Mouse (Mus musculus): ENCODE data around the gene Riox2.
"Not testable (repeated sequence)": the region's sequence is repeated elsewhere in the genome, so short reads cannot be mapped to it uniquely, and the experiment has no call there.

Gene Riox2

DNA sequence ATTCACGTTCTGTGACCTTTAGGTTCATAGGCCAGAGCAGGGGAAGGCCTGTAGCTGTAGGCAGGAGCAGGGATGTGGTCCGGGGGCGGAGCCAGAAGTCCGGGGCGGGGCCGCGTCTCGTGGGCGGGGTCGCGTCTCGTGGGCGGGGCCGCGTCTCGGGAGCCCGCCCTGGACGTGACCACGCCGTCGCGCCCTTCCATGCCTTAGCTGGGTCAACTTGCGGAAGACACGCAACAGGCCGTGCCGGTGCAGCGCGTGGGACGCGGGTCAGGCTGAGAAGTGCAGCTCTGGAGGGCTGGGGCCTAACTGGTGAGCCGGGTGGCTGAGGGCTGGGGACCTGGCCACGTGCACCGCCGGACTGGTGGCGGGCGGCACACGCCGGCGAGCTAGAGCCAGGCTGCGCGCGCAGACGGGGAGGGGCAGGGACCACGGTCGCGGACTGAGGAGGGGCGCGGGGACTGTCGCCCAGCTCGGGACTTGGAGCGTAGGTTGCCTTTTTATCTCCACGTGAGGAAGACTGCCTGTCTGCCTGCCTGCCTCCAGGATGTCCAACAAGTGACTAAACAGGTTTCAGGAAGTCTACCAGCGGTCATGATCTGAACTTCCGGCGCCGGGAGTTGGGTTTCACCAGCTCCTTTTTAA lies at the start of gene Riox2:
Riox2 (plus strand) TSS at position 139 of the 642 bp plus-strand sequence.
- CTCF ChIA-PET = interaction anchor here in 3 of 4 experiments (0.5 to 1.6 kb wide), 4 partner anchors 129 to 827 kb away, joined by 3 to 11 read pairs (median 7); partner anchors contain the start of gene Crybg3 (in 1 of the 3)

DNA sequence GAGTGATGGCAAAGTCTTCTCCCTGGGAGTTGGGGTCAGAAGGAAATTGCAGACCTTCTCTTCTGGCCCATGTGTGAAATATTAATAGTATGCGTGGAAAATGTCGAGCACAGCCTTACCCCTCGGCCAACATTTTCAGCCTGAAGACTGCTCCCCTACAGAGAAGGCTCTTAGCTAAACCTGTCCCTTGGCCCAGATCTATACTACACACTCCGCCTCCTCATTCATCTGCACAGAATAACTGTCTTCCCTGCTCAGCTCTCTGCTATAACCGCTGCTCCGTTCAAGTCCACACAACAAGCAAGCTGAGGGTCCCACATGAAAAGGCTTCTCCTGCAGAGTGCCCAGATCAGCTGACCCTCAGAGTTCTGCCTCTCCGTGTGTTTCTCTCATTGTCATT lies 43.6 kb upstream of the Riox2 start:
- ChIA-PET CTCF (no interaction called here), POLR2A (no interaction called here)

More for the DNA sequence above, at the start of gene Riox2:
- POLR2A ChIA-PET = interaction anchor here in 3 of 4 experiments (0.6 to 1.7 kb wide), 12 partner anchors 11 to 167 kb away, joined by 3 to 12 read pairs (median 4); partner anchors contain the start of gene Arl6 (in 2 of the 3)

DNA sequence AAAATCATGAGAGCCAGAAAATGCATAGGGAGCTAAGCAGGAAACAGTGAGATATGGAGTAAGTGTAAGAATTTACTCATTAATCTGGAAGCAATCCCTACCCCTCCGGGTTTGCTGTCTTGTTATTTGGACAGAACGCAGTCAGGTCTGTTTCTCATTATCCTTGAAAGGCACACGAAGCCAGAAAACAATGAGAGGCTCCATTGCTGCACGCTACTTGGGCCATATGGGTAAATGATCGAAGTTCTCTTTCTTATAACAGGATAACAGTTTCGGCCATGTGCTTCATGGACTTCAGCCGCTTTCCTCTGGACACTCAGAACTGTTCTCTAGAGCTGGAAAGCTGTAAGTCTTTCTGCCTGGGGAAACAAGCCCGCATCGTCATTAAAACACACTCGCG lies 38.4 kb upstream of the Riox2 start:
- ChIA-PET CTCF (no interaction called here), POLR2A (no interaction called here)

DNA sequence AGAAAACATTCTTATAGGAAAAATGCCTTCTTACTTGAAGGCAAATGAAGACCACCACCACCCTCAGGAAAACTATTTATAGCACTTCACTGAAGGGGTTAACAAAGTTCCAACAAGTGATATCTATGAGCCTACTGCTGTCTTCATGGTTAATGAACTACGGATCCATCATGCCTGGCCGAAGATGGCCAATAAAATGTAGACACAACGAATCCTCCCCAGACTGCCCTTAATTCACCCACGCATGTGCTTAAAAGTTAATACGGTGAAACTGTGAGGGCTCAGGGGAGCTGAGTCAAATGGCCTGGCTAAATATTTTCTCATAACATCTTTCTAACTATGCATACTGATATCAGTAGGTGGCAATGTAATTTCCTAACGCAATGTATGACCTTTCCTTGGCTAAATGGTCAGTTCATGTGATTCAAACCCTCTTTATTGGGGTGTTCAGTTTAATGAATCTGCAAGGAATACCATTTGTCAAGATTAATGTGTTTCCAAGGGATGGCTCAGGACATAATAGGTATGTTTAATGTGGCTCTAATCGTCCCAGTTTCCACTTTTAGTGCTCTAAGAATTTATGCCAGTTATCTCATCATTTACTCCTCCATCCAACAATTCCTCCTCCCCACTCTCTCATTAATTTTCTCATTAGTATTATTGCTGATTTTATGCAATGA lies 26.6 kb upstream of the Riox2 start:
- ChIA-PET CTCF (no interaction called here), POLR2A (no interaction called here)

DNA sequence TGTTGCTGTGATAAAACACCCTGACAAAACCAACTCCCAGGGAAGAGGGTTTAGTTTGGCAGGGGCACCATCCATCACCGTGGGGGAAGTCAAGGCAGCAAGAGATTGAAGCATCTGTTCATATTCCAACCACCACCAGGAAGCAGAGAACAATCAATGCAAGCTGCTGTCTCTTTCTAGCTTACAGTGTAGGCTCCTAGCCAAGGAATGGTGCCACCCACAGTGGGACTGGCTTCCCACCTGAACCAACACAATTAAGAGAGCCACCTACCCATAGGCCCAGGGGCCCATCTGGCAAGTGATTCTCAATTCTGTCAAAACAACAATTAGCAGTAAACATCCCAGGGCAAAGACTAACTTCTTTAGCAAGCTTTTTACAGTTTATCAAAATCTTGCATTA lies 23.4 kb upstream of the Riox2 start:
- CTCF ChIA-PET = interaction anchor here in 3 of 4 experiments (1.0 to 1.6 kb wide), 4 partner anchors 169 to 191 kb away, joined by 3 to 8 read pairs (median 4); partner anchors contain the start of gene Arl6 (in 1 of the 3)
- POLR2A ChIA-PET = no interaction called here

DNA sequence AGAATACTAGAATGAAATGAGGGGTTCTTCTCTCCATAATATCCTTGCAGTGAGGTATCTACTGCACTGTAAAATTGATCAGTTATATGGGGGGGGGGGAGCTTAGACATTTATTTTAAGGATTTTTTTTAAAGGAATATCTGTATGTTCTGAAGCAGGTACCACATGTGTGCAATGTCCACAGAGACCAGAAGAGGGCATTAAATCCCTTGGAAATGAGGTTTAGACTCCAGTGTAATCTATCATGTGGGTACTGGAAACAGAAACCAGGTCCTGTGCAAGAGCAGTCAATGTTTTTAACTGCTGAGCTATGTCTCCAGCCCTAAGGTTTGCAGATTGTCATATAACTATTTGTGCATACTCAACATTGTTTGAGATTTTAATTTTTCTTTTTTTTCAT lies 22.5 kb upstream of the Riox2 start:
- POLR2A ChIA-PET = interaction anchor here in 2 of 4 experiments (0.6 to 1.0 kb wide), 3 partner anchors 12 to 171 kb away, joined by 3 to 6 read pairs (median 3); no protein-coding TSS in a partner anchor
- CTCF ChIA-PET = interaction anchor here in 2 of 4 experiments (0.5 to 1.6 kb wide), 5 partner anchors 26 to 190 kb away, joined by 3 to 17 read pairs (median 4); partner anchors contain the start of gene Arl6 (in 1 of the 2)

DNA sequence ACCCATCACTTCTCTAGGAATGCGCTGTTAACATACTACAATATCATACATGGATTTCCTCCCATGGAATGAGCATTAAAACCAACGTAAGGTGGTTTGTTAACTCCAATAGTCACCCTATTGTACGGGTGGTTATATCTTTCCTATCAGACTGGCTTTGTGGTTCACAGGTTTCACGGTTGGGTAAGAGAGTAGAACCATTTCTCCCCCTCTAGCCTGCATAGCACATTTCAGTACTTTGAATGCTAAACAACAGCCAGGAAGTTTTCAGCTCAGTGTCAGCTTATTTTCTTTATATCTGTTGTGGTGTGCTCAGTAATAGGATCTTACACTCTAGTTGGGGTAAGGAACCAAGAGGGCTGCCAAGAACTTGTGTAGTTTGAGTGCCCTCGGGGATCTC lies 19.8 kb upstream of the Riox2 start:
- POLR2A ChIA-PET = no interaction called here
- CTCF ChIA-PET = no interaction called here

DNA sequence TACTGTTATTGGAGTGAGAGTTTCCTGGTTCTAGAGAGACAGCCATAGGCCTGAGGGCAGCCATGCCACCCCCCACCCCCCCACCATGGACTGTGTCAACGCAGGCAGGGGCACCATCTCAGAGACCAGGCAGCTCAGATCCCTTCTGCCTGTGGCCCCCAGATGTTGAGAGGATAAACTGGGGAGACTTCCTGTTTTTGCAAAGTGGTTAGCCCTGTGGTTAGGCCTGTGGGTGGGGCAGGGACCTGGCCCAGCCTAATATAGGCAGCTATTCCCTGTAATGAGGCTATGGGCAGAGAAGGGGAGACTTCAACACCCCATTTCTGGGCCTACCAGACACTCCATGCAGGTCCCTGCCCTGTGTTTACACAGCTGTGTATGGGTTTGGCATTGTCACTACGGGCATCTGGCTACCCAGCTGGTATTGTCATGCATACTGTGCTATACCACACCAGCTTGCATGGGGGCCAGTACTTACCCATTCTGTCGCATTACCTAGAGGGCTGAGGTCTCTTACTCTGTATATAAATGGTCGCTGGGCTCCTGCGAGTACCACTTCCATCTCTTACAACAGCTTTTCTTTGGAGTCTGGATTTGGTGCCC lies 12.2 kb upstream of the Riox2 start:
- POLR2A ChIA-PET, CTCF ChIA-PET: not testable (repeated sequence)

DNA sequence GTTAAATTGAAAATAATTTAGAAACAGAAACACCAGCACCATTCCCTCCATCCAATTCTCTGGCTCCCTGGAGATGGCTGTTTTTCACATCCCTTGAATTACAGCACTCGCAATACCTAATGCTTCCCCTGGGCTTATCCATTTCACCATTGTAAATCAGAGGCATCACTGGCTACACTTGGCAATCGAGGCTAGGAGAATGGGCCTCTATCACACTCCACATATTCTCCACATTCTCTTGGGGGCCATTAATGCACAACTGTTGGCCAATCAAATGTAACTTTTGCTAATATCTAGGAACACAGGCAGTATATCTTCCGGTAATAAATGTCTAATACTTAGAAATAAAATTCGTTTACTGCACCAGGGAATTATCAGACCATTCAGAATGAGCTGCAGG lies 8.0 kb upstream of the Riox2 start:
- ChIA-PET CTCF (no interaction called here), POLR2A (no interaction called here)

DNA sequence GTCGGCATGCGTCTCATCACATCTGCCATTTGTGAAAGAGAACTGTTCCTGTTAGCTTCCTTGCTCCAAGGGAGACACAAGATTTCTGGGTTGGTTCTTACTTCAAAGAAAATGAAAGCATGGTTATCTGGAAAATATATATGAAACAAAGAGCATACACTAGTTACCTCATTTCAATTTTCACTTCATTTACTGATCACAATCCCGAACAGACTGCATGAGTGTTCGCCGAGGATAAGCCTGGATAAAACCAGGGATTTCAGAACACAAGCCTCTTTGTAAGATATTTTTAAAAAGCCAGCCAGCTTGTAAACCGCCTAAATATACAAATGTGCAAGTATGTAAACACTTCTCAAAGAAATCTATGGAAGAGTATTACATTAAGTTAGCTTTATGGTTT lies 7.6 kb upstream of the Riox2 start:
- ChIA-PET POLR2A (no interaction called here), CTCF (no interaction called here)

DNA sequence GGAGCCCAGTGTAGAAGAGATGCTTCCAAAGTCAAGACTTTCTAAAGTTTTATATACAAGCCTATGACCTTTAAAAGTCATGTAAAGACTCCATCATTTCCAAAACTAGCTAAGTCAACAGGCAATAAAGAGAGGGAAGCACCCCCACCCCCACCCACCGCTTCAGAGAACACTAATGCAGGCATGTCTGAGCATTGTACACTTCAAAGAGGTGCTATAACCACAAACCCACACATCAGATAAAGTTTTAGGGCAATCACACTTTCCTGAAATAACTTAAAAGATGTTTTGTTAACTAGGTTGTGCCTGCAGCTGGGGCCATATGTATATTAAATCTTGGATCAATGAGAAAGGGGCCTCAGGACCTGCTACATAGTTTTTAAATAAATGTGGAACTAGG lies 1.7 kb upstream of the Riox2 start:
- ChIA-PET POLR2A (no interaction called here), CTCF (no interaction called here)

DNA sequence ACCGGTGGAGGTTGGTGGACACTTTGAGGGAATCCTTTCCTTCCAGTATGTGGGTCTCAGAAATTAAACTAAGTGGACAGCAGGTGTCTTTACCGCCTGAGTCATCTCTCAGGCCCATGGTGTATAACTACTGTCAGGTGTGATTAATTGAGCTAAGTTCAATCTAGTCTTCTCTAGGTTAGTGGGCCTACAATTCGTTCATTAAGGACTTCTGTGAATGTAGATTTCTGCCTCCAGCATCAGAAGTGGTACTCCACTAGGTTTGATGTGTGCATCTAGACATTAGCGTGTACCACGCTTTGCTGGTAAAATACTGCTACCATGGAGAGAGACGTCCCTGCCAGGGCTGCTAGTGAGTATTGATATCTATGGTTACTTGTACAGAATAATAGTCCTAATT lies 971 bp downstream of the Riox2 start:
- POLR2A ChIA-PET = interaction anchor here in 3 of 4 experiments (0.6 to 1.7 kb wide), 9 partner anchors 12 to 167 kb away, joined by 3 to 12 read pairs (median 4); partner anchors contain the start of gene Arl6 (in 2 of the 3)
- CTCF ChIA-PET = interaction anchor here in 2 of 4 experiments (1.3 to 1.6 kb wide), 2 partner anchors 144 to 145 kb away, joined by 11 read pairs; no protein-coding TSS in a partner anchor

DNA sequence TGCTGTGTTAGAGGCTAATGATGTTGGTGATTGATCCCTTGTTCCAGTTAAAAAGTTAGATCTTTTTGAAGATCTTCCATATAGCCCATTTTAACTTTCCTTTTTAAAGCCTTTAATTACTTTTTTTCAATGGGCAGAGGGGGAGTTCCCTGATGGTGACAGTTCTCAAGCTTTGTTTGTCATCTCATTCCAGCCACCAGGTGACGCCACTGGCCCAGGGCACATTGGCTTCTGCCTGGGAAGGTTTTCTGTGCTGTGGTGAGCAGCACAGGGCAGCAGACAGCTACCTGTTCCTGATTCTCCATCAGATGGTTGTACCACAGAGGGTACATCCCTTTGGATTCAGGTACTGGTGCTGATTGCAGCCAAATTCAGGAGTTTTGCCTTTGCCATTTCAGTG lies 3.2 kb downstream of the Riox2 start:
- ChIA-PET CTCF (interaction anchor here (0.6 to 2.2 kb wide), 21 partner anchors 8 to 164 kb away, joined by 3 to 26 read pairs (median 4); partner anchors contain the start of gene Arl6 (in 1 of the 4)), POLR2A (interaction anchor here in 3 of 4 experiments (0.6 to 1.1 kb wide), 4 partner anchors 19 to 142 kb away, joined by 3 to 5 read pairs (median 3); partner anchors contain the start of gene Crybg3 (in 1 of the 3))

DNA sequence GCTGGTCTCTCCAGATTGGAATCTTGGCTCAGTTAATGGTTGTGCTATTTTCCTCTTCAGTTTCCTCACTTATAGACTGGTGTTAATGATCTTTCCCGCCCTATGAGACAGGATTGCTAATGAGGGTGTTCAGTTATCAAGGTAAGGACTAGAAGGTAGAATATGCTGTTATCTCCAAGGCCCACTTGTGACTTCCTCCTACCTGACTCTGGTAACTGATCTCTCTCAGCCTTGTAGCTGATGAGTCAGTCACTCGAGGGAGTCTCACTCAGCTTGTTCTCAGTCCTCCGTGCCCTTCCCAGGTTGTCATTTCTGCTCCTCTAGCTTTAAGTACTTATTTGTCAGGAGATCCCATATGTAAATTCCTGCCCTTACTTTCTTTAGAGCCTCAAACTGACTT lies 6.4 kb downstream of the Riox2 start:
- ChIA-PET CTCF (no interaction called here), POLR2A (no interaction called here)

DNA sequence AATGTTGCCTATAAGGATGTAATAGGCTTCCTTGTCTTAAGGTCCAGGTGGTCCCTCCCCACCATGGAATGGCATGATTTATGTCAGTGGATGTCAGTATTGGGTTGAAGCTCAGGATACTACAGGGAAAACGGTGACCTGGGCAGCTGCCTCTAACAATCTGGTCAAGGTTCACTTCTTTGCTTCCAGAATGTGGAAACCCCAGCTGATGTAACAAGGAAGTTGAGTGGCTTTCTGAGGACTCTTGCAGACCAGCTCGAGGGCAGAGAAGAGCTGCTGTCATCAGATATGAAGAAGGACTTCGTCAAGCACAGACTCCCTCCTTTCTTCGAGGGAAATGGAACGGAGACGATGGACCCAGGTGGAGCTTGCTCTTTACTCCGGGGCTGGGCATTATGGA lies 15.7 kb downstream of the Riox2 start:
- CTCF ChIA-PET = interaction anchor here in 2 of 4 experiments (0.7 to 1.2 kb wide), 2 partner anchors 12 kb away, joined by 3 read pairs; no protein-coding TSS in a partner anchor

DNA sequence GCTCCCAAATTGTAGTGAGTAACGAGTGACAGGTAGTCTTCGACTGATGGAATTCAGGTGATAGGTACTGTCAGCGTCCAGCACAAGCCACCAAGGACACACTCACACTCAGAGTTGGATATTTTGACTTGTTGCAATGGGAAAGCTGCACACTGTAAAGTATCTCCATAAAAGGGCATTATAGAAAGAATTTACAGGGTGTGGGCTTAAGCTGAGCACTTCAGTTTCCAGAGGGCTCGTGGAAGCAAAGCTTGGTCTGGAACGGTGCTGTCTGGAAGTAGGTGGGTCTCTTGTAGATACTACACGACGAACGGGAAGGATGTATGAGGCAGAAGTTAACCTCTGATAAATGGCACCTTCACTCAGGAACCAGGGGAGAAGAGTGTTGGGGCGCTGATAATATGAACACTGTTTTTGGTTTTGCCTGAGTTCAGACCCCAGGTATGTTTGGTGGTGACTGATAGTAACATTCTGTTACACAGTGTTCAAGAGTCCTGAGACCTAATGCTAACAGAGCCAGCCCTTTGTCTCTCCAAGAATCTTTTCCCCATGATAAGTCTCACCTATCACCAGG lies 16.5 kb downstream of the Riox2 start:
- CTCF ChIA-PET = interaction anchor here in 1 of 4 experiments (1.2 kb wide), 1 partner anchor 13 kb away, joined by 3 read pairs; no protein-coding TSS in a partner anchor

More for the DNA sequence above, 15.7 kb downstream of the Riox2 start:
- POLR2A ChIA-PET = no interaction called here

DNA sequence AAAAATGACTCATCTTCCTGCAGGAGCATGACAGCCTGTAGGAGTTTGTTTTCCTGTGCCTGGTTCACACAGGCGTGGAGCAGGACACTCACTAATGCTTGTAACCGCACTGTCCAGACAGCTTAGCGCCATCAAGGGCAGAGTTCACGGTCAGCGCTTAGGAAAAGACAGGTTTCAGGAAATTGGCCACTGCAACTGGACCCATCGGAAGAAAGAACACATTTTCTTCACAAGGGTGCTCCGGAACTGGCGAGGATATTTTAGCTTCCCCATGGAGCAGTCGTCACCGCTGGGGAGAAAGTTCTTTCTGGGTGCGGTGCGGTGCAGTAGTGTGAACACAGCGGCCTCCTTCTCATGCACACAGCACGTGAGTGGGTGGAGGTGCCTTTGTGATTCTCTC lies 21.6 kb downstream of the Riox2 start:
- ChIA-PET CTCF (interaction anchor here in 2 of 4 experiments (0.7 to 1.5 kb wide), 1 partner anchor 18 kb away, joined by 4 read pairs; no protein-coding TSS in a partner anchor), POLR2A (interaction anchor here in 2 of 4 experiments (0.6 to 0.9 kb wide), 2 partner anchors 20 to 23 kb away, joined by 3 to 4 read pairs; no protein-coding TSS in a partner anchor)

More for the DNA sequence above, 16.5 kb downstream of the Riox2 start:
- POLR2A ChIA-PET = interaction anchor here in 1 of 4 experiments (1.3 kb wide), 1 partner anchor 16 kb away, joined by 4 read pairs; the partner anchor contains the start of gene Riox2

DNA sequence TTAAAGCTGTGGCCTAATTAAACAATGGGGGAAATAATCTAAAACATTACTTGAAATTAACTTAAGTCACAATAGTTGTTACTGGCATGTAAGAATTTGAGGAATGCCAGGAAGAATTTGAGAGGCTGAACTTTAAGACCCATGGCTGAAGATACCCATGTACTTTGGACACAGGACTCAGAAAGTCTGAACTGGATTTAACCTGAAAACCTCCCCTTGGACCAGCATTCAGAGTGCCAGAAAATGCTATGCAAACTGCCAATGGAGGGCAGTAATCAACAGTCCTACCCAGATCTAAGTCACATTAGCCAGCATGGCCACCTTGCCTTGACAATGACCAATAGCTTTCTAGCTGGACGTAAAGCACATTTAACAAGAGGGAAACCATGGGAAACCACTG lies 26.4 kb downstream of the Riox2 start:
- CTCF ChIA-PET = no interaction called here
- POLR2A ChIA-PET = no interaction called here

DNA sequence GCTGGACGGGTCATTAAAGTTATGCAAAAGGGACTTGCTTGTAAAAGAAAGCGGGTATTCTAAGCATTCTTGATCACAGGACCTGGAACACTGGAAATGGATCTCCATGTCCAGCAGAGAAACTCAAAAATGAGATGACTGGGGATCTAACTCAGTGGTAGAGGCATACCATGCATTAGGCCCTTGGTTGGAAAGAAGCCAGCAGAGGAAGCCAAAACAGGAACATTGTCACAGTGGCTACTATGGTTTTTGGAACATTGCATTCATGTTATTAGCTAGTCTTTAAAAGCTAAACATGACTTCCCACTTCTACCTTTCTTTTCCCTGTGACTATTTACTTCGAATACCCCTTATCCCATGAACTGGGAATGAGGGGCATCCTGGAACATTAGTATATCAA lies 27.6 kb downstream of the Riox2 start:
- ChIA-PET CTCF (no interaction called here), POLR2A (interaction anchor here in 1 of 4 experiments (0.6 kb wide), 1 partner anchor 244 kb away, joined by 3 read pairs; no protein-coding TSS in a partner anchor)

Data from embryonic stem cell, embryonic (primary cell).